Mouse (Mus musculus) midbrain, postnatal 0 days (tissue): ENCODE data around the gene Nrxn3. TPM values are rescaled to one million over a fixed set of nuclear protein-coding genes. Genes with fewer than 3 reads are reported as not detected.
A peak's percentile ranks its signal among the peaks of the same experiment; 100 is the strongest.

Source experiments
- ATAC-seq: fragments of 200-750 bp; cut with Nextera tagmentation; 2 replicates; pipeline ENCODE4 v1.8.0; 2017; ENCODE audit warnings: moderate number of reproducible peaks, mild to moderate bottlenecking, moderate TSS enrichment, moderate library complexity; ENCODE audit not compliant: low FRiP score
- DNase-seq: peaks from one replicate; pipeline ENCODE4 v3.0.0-alpha.2; 2015; ENCODE audit warnings: low spot score
- H3K27ac ChIP-seq: fragments of 300-500 bp; sonication (generic); 2 replicates; pipeline ENCODE4 v1.5.1; 2014; ENCODE audit warnings: low read depth, mild to moderate bottlenecking, low read length, mixed read lengths
- H3K27me3 ChIP-seq: fragments of 300-500 bp; sonication (generic); 2 replicates; pipeline ENCODE4 v1.6.1; 2014; ENCODE audit warnings: low read length, control low read depth, mixed read lengths; ENCODE audit not compliant: insufficient read depth
- H3K36me3 ChIP-seq: fragments of 300-500 bp; sonication (generic); 2 replicates; pipeline ENCODE4 v1.6.1; 2014; ENCODE audit warnings: low read length, control low read depth, mixed read lengths; ENCODE audit not compliant: insufficient read depth
- H3K4me1 ChIP-seq: fragments of 300-500 bp; sonication (generic); 2 replicates; pipeline ENCODE4 v1.6.1; 2014; ENCODE audit warnings: mild to moderate bottlenecking, control low read depth, antibody characterized with exemption, low read length, mixed read lengths; ENCODE audit not compliant: insufficient read depth
- H3K4me2 ChIP-seq: fragments of 300-500 bp; sonication (generic); 2 replicates; pipeline ENCODE4 v1.6.1; 2014; ENCODE audit warnings: low read depth, mild to moderate bottlenecking, low read length, mixed read lengths; ENCODE audit not compliant: poor library complexity, severe bottlenecking
- H3K4me3 ChIP-seq: fragments of 300-500 bp; sonication (generic); 2 replicates; pipeline ENCODE4 v1.5.1; 2014; ENCODE audit warnings: low read depth, mild to moderate bottlenecking, low read length, moderate library complexity
- H3K9ac ChIP-seq: fragments of 300-500 bp; sonication (generic); replicated peaks from 2 replicates; pipeline ENCODE4 v1.6.1; 2014; ENCODE audit warnings: mild to moderate bottlenecking, low read length, moderate library complexity, mixed read lengths; ENCODE audit not compliant: poor library complexity, severe bottlenecking
- H3K9me3 ChIP-seq: fragments of 300-500 bp; sonication (generic); 2 replicates; pipeline ENCODE4 v1.6.1; 2016; ENCODE audit warnings: low read length, control low read depth
- CTCF ChIP-seq: IDR thresholded peaks from 2 replicates; pipeline ENCODE4 v1.5.1; 2016; ENCODE audit warnings: antibody characterized with exemption, mild to moderate bottlenecking
- WGBS: fragments of 180-500 bp; shearing (Covaris S2); extraction: QIAGEN DNeasy Blood & Tissue Kit; methylation state at CpG from one replicate; pipeline ENCODE4 v1.1.7; 2014; 5-methylcytosine and 5-hydroxymethylcytosine counted together
- polyA plus RNA-seq: library from polyadenylated mRNA; unstranded; fragments of >200 nt; fragmentation: Nextera tagmentation; extraction: Ambion mirVana; gene quantifications from 2 replicates; pipeline ENCODE4 v1.2.1, GENCODE M21; 2015
- total RNA-seq: library from RNA; depleted of rRNA; stranded (reverse); fragments of >200 nt; gene quantifications from 2 replicates; pipeline ENCODE4 v1.2.3, GENCODE M21; 2014

Gene Nrxn3
- total and polyA plus RNA-seq, 2 experiments from 2014 or later, result 80.8 to 88.2 TPM

DNA sequence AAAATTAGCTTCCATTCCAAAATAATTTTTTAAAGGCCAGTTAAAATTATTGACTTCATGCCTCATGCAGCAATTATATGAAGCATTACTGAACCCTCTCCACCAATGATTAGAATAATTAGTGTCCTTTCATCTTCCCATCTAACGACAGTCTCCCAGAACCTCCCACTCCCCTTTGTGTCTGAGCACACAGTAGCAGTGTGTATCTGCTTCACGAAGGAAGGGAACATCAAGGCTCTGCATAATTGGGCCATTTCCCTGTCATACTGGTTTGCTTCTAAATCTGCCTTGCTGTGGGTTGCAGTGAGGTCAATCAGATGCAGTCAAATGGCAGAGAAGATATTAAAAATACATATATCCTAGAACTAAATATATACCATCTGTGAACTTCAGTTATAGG lies 1291.3 kb downstream of the Nrxn3 start:
- TF ChIP-seq CTCF, result no peak
- no peak for DNase-seq
- whole genome bisulfite sequencing, result 38% methylated on average over 2 of the region's 2 CpGs
- Histone ChIP-seq H3K36me3 (no peaks in the 10 kb centered on the region), H3K9me3 (no peaks in the 10 kb centered on the region), H3K4me2 (no peak overlapping the region), H3K9ac (no peak overlapping the region), H3K4me1 (no peaks in the 10 kb centered on the region), H3K4me3 (no peak overlapping the region), H3K27me3 (no peaks in the 10 kb centered on the region), H3K27ac (no peak overlapping the region)
- ATAC-seq, result no peak

- DNase-seq (peak; percentile 56), ATAC-seq (no peak)
- Histone ChIP-seq H3K27ac (no peak overlapping the region), H3K9ac (no peak overlapping the region), H3K36me3 (no peaks in the 10 kb centered on the region), H3K27me3 (no peaks in the 10 kb centered on the region), H3K9me3 (no peaks in the 10 kb centered on the region), H3K4me2 (no peak overlapping the region), H3K4me1 (no peaks in the 10 kb centered on the region), H3K4me3 (no peak overlapping the region)
- 56% methylated on average over 3 of the region's 3 CpGs for WGBS
- no peak for TF ChIP-seq CTCF
These were observed 1304.3 kb downstream of the Nrxn3 start for GRCm38 (mm10) chr12:90027023-90027422.

DNA sequence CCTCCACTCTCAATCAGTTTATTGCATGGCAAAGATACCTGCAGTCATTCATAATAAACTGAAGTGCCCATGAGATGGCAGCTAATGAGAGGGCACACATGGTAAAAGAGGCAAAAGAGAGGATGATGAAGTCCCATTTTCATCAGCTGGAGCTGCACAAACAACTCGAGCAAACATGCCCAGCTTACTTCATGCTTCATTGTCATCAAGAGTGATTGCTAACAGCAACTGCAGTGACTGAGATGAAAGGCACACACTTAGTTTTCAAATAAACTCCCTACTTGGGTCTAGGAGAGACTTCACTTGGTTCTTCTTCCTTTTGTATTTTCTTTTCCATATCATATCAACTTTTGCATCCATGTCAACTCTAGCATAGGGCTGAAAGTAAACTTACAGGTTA lies 1318.4 kb downstream of the Nrxn3 start:
- Histone ChIP-seq H3K27ac (no peak overlapping the region), H3K4me3 (no peak overlapping the region), H3K36me3 (no peaks in the 10 kb centered on the region), H3K27me3 (no peaks in the 10 kb centered on the region), H3K4me2 (no peak overlapping the region), H3K9ac (no peak overlapping the region), H3K4me1 (no peaks in the 10 kb centered on the region), H3K9me3 (no peaks in the 10 kb centered on the region)
- WGBS, result 73% methylated on average over 1 of the region's 1 CpGs
- ATAC-seq, result no peak
- TF ChIP-seq CTCF, result no peak
- no peak for DNase-seq

- no peak overlapping the region for H3K4me3 ChIP-seq
- no peaks in the 10 kb centered on the region for H3K36me3 ChIP-seq
- DNase-seq, result no peak
- no peak overlapping the region for H3K27ac ChIP-seq
- no peak for ATAC-seq
- no peak overlapping the region for H3K9ac ChIP-seq
- H3K9me3 ChIP-seq, result no peaks in the 10 kb centered on the region
- 92% methylated on average over 5 of the region's 5 CpGs for WGBS
- no peaks in the 10 kb centered on the region for H3K4me1 ChIP-seq
- TF ChIP-seq CTCF, result no peak
- no peak overlapping the region for H3K4me2 ChIP-seq
- H3K27me3 ChIP-seq, result no peaks in the 10 kb centered on the region
These were observed 1333.6 kb downstream of the Nrxn3 start for GRCm38 (mm10) chr12:90056256-90056655.

- no peaks in the 10 kb centered on the region for H3K9me3 ChIP-seq
- H3K4me2 ChIP-seq, result no peak overlapping the region
- H3K4me1 ChIP-seq, result no peaks in the 10 kb centered on the region
- H3K27me3 ChIP-seq, result no peaks in the 10 kb centered on the region
- no peak for ATAC-seq
- no peak overlapping the region for H3K9ac ChIP-seq
- DNase-seq, result no peak
- no peak overlapping the region for H3K27ac ChIP-seq
- TF ChIP-seq CTCF, result no peak
- whole genome bisulfite sequencing, result 94% methylated on average over 3 of the region's 3 CpGs
- no peak overlapping the region for H3K4me3 ChIP-seq
- H3K36me3 ChIP-seq, result no peaks in the 10 kb centered on the region
These were observed 1337.1 kb downstream of the Nrxn3 start for GRCm38 (mm10) chr12:90059786-90060185.

DNA sequence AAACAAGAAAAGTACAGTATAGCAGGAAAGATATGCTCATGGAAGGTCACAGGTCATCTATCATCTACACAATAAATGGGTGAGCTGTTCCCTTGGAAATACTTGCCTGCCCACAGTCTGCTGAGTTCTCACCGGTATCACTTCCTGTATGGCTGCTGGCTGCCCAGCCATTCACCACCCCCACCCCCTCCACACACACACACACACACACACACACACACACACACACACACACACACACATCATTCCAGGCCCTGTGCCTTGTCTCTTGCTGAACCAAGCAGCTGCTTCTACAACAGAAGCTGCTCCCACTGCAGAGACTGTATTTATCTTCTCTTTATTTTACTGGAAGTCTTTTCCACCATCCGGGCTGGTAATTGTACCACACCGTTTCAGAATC lies 1338.6 kb downstream of the Nrxn3 start:
- DNase-seq (no peak), ATAC-seq (no peak)
- Histone ChIP-seq H3K9ac (no peak overlapping the region), H3K27ac (no peak overlapping the region), H3K36me3 (no peaks in the 10 kb centered on the region), H3K4me3 (no peak overlapping the region), H3K4me1 (no peaks in the 10 kb centered on the region), H3K9me3 (no peaks in the 10 kb centered on the region), H3K27me3 (no peaks in the 10 kb centered on the region), H3K4me2 (no peak overlapping the region)
- no peak for TF ChIP-seq CTCF
- 58% methylated on average over 3 of the region's 3 CpGs for WGBS
